Mouse (Mus musculus): ENCODE measurements around the gene Dlg4. TPM values are rescaled to one million over a fixed set of nuclear protein-coding genes. Genes with fewer than 3 reads are reported as not detected.

Dlg4 gene
- total RNA-seq (2021) = 100 to 1,000 TPM; 818 to 875 TPM
- long read RNA-seq, experiment 1, full-length matches to known transcripts = 15 of 105 reads
- long read RNA-seq, experiment 1, partial matches to known transcripts = 31 of 105 reads
- long read RNA-seq, experiment 1, other reads (novel, unspliced or antisense) = 59 of 105 reads
- long read RNA-seq, experiment 2, full-length matches to known transcripts = 14 of 86 reads
- long read RNA-seq, experiment 2, partial matches to known transcripts = 66 of 86 reads
- long read RNA-seq, experiment 2, other reads (novel, unspliced or antisense) = 6 of 86 reads

- Histone ChIP-seq H3K4me3 (peak within 1 kb of the TSS; percentile 74), H3K27ac (peak within 1 kb of the TSS; percentile 93)
- intact Hi-C loops (cut with DNase I) = no loop called here
- no peak for TF ChIP-seq CTCF (IDR thresholded peaks at IDR 0.05)
- no peak for DNase-seq (ENCODE audit: extremely low spot score in 1 of 2, low spot score in 2 of 2)
Measured at GRCm38 (mm10) chr11:70016669-70017068, at the start of gene Dlg4. Dlg4 (plus strand) TSS chr11:70016942.

GRCm38 (mm10) chr11:69968793-69969192, 47.9 kb upstream of the Dlg4 start:
- Histone ChIP-seq H3K27ac (no peak overlapping the region), H3K4me3 (no peak overlapping the region)
- intact Hi-C loops (cut with DNase I) = no loop called here
- DNase-seq (ENCODE audit: extremely low spot score in 1 of 2, low spot score in 2 of 2) = no peak
- no peak for TF ChIP-seq CTCF (IDR thresholded peaks at IDR 0.05)

GRCm38 (mm10) chr11:69970222-69970621, 46.5 kb upstream of the Dlg4 start:
- TF ChIP-seq CTCF (IDR thresholded peaks at IDR 0.05) = no peak
- Histone ChIP-seq H3K27ac (no peak overlapping the region), H3K4me3 (no peak overlapping the region)
- intact Hi-C loops (cut with DNase I) = no loop called here
- no peak for DNase-seq (ENCODE audit: extremely low spot score in 1 of 2, low spot score in 2 of 2)

GRCm38 (mm10) chr11:69970775-69971174, 46.0 kb upstream of the Dlg4 start:
- no peak for TF ChIP-seq CTCF (IDR thresholded peaks at IDR 0.05)
- intact Hi-C loops (cut with DNase I) = no loop called here
- no peak for DNase-seq (ENCODE audit: extremely low spot score in 1 of 2, low spot score in 2 of 2)
- no peak overlapping the region for H3K4me3 ChIP-seq
- no peak overlapping the region for H3K27ac ChIP-seq

GRCm38 (mm10) chr11:69974907-69975306, 41.8 kb upstream of the Dlg4 start:
- DNase-seq (ENCODE audit: extremely low spot score in 1 of 2, low spot score in 2 of 2) = no peak
- intact Hi-C loops (cut with DNase I) = no loop called here

GRCm38 (mm10) chr11:69976271-69976670, 40.5 kb upstream of the Dlg4 start:
- H3K27ac ChIP-seq = no peak overlapping the region
- no peak for TF ChIP-seq CTCF (IDR thresholded peaks at IDR 0.05)
- DNase-seq (ENCODE audit: extremely low spot score in 1 of 2, low spot score in 2 of 2) = no peak
- H3K4me3 ChIP-seq = no peak overlapping the region
- intact Hi-C loops (cut with DNase I) = no loop called here

More at GRCm38 (mm10) chr11:69974907-69975306, 41.8 kb upstream of the Dlg4 start:
- Histone ChIP-seq H3K4me3 (no peak overlapping the region), H3K27ac (no peak overlapping the region)
- no peak for TF ChIP-seq CTCF (IDR thresholded peaks at IDR 0.05)

GRCm38 (mm10) chr11:69979827-69980195, 36.9 kb upstream of the Dlg4 start:
- no peak for DNase-seq (ENCODE audit: extremely low spot score in 1 of 2, low spot score in 2 of 2)
- intact Hi-C loops (cut with DNase I) = loop anchor here (2.0 kb wide), 3 partner anchors 15 to 59 kb away; partner anchors contain the start of genes Eif5a, Phf23 and Ybx2
- no peak for TF ChIP-seq CTCF (IDR thresholded peaks at IDR 0.05)
- Histone ChIP-seq H3K4me3 (peak overlapping the region; percentile 61), H3K27ac (peak overlapping the region; percentile 95)

GRCm38 (mm10) chr11:69980196-69981140, 36.3 kb upstream of the Dlg4 start:
- Histone ChIP-seq H3K27ac (peak overlapping the region; percentile 95), H3K4me3 (peak overlapping the region; percentile 61)
- peak; percentile 98 to 99 for DNase-seq (ENCODE audit: extremely low spot score in 1 of 2, low spot score in 2 of 2)
- TF ChIP-seq CTCF (IDR thresholded peaks at IDR 0.05) = no peak
- intact Hi-C loops (cut with DNase I) = loop anchor here (1.0 to 2.0 kb wide), 4 partner anchors 14 to 221 kb away; partner anchors contain the start of genes Eif5a, Phf23 and Ybx2

GRCm38 (mm10) chr11:69981141-69981762, 35.5 kb upstream of the Dlg4 start, which contains the start of gene Ctdnep1:
Ctdnep1 (plus strand) TSS chr11:69981156.
- intact Hi-C loops (cut with DNase I) = loop anchor here (1.0 to 2.0 kb wide), 4 partner anchors 14 to 222 kb away; partner anchors contain the start of genes Eif5a, Phf23 and Ybx2
- TF ChIP-seq CTCF (IDR thresholded peaks at IDR 0.05) = no peak
- DNase-seq (ENCODE audit: extremely low spot score in 1 of 2, low spot score in 2 of 2) = peak in 1 of 2 experiments; percentile 43
- peak within 1 kb of the TSS; percentile 95 for H3K27ac ChIP-seq
- H3K4me3 ChIP-seq = peak within 1 kb of the TSS; percentile 61

GRCm38 (mm10) chr11:69982225-69982624, 34.5 kb upstream of the Dlg4 start, which contains the start of gene Elp5:
Elp5 (minus strand) TSS chr11:69982517.
- peak within 1 kb of the TSS; percentile 61 for H3K4me3 ChIP-seq
- TF ChIP-seq CTCF (IDR thresholded peaks at IDR 0.05) = no peak
- peak within 1 kb of the TSS; percentile 95 for H3K27ac ChIP-seq
- no peak for DNase-seq (ENCODE audit: extremely low spot score in 1 of 2, low spot score in 2 of 2)
- intact Hi-C loops (cut with DNase I) = no loop called here

- no peak overlapping the region for H3K27ac ChIP-seq
- H3K4me3 ChIP-seq = peak overlapping the region; percentile 19
- no peak for TF ChIP-seq CTCF (IDR thresholded peaks at IDR 0.05)
- intact Hi-C loops (cut with DNase I) = no loop called here
- no peak for DNase-seq (ENCODE audit: extremely low spot score in 1 of 2, low spot score in 2 of 2)
Measured at GRCm38 (mm10) chr11:69982877-69983276, 33.9 kb upstream of the Dlg4 start.
